Mouse (Mus musculus): ENCODE measurements at regions not wholly inside any gene's neighbourhood (a gene's known extent, or its start where the extent isn't known, plus 50 kb on each side); places are given as distances from the start of the nearest gene placed in this dataset.
A peak's percentile ranks its signal among the peaks of the same experiment; 100 is the strongest.

DNA sequence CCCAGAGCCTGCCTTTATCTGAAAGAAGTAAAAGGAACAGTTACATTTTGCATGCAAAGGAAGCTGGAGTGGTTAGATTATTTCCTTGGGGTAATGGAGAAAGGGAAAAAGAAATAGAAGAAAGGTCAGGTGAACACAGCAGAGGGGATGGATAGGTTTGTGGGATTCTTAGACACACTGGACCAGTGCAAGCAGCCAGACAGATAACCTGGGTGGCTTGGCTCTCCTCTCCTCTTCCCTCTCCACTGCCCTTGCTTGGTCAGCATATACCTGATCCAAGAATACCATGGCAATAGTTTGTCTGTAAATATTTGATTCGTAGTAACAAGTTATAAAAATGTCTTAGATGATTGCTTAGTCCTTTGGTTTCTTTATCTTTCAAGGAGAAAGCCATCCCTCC, 59.9 kb upstream of the Slc30a5 start:
- WGBS = 71% methylated on average over 1 of the region's 1 CpGs
- no peak for TF ChIP-seq CTCF (IDR thresholded peaks at IDR 0.05; ENCODE audit: control insufficient read depth, insufficient read depth, low read length)
- TF ChIP-seq POLR2A (IDR thresholded peaks at IDR 0.05; ENCODE audit: borderline replicate concordance, control insufficient read depth, low read depth, low read length) = no peak
- Histone ChIP-seq H3K4me3 (replicated peaks; ENCODE audit: control insufficient read depth, low read depth, low read length) (no peak overlapping the region), H3K27ac (ENCODE audit: control insufficient read depth, insufficient read depth, low read depth, low read length, poor library complexity) (no peak overlapping the region), H3K4me1 (ENCODE audit: control insufficient read depth, insufficient read depth, low read length) (no peaks in the 10 kb centered on the region)

DNA sequence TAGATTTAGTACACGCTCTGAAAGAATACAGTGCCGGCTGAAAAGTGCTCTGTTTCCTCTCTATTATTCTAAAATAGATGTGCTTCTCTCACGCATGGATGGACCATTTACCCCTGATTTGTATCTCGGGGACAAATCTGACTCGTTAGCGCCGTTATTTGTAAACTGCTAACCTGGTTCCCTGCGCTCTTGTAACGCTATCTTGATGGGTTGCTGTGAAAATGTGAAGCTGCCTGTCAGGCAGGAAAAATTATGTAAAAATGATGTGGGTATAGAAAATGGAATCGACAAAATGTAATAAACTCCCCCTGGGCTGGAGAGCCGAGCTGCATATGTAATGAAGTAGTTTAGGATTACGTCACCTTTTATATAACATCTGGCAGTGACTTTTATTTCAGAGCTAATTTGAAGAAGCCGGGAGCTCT, 59.4 kb upstream of the Slc30a5 start:
- H3K4me3 ChIP-seq (replicated peaks; ENCODE audit: control insufficient read depth, low read depth, low read length) = no peak overlapping the region
- 60% methylated on average over 13 of the region's 13 CpGs for WGBS
- H3K27ac ChIP-seq (ENCODE audit: control insufficient read depth, insufficient read depth, low read depth, low read length, poor library complexity) = no peak overlapping the region
- TF ChIP-seq POLR2A (IDR thresholded peaks at IDR 0.05; ENCODE audit: borderline replicate concordance, control insufficient read depth, low read depth, low read length) (no peak), CTCF (IDR thresholded peaks at IDR 0.05; ENCODE audit: control insufficient read depth, insufficient read depth, low read length) (no peak)
- H3K4me1 ChIP-seq (ENCODE audit: control insufficient read depth, insufficient read depth, low read length) = no peaks in the 10 kb centered on the region

DNA sequence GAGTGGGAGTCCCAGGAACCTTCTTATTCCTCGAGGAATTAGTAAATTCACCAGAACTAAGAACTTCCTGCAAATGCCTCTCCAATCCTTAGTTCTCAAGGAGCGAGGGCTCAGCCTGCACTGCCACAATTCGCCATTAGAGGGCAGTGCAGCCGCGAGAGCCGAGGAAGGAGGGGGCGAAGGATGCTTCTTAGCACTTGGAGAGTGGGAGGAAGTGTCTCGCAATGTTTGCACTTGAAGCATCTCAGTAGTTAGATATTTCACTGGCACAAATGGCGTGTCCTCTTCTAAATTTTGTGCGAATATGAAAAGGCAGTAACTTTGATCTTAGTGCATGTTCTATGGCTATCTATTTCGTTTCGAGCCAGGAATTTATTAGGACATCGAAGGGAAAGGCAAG, 59.0 kb upstream of the Slc30a5 start:
- no peak overlapping the region for H3K27ac ChIP-seq (ENCODE audit: control insufficient read depth, insufficient read depth, low read depth, low read length, poor library complexity)
- 24% methylated on average over 13 of the region's 13 CpGs for WGBS
- H3K4me3 ChIP-seq (replicated peaks; ENCODE audit: control insufficient read depth, low read depth, low read length) = no peak overlapping the region
- TF ChIP-seq POLR2A (IDR thresholded peaks at IDR 0.05; ENCODE audit: borderline replicate concordance, control insufficient read depth, low read depth, low read length) (no peak; the same call in 1 of the 2 replicates), CTCF (IDR thresholded peaks at IDR 0.05; ENCODE audit: control insufficient read depth, insufficient read depth, low read length) (peak; percentile 96)
- no peaks in the 10 kb centered on the region; the same call in 1 of the 2 replicates for H3K4me1 ChIP-seq (ENCODE audit: control insufficient read depth, insufficient read depth, low read length)

DNA sequence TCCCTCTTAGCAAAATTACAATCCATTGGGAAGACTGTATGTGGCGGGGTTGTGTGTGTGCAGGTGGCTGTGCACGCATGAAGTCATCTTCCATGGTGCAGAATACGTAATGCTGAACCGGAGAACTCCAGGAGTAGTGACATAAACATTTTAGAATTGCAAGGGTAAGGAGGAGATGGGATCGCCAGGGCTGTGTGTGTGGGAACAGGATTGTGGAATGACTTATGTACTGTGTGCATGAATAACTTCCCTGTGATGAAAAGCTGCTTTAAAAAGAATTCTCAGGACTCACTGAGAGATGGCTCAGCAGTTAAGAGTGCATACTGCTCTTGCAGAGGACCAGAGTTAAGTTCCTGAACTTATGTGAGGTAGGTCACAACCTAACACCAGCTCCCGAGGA, 57.2 kb upstream of the Slc30a5 start:
- Histone ChIP-seq H3K27ac (ENCODE audit: control insufficient read depth, insufficient read depth, low read depth, low read length, poor library complexity) (no peak overlapping the region), H3K4me1 (ENCODE audit: control insufficient read depth, insufficient read depth, low read length) (no peaks in the 10 kb centered on the region; the same call in 1 of the 2 replicates), H3K4me3 (replicated peaks; ENCODE audit: control insufficient read depth, low read depth, low read length) (no peak overlapping the region)
- TF ChIP-seq CTCF (IDR thresholded peaks at IDR 0.05; ENCODE audit: control insufficient read depth, insufficient read depth, low read length) = no peak
- TF ChIP-seq POLR2A (IDR thresholded peaks at IDR 0.05; ENCODE audit: borderline replicate concordance, control insufficient read depth, low read depth, low read length) = no peak
- WGBS = 82% methylated on average over 6 of the region's 6 CpGs

DNA sequence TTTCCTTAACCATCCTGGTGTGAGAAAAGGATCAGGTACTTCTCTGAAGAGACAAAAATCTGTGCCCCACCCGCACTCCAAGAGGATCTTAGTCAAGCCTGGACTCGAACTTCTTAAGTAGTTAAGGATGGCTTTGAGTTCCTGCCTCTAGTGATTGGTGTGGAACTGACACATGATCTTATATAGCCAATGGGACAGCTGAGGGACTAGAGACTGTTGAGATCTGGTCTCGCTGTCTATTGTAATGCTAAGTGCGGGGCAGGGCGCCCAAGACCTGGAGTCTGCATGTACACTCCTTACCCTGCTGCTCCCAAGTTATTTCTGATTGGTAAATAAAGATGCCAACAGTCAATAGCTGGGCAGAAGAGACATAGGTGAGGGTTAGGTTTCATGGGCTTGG, 55.3 kb upstream of the Slc30a5 start:
- Histone ChIP-seq H3K4me1 (ENCODE audit: control insufficient read depth, insufficient read depth, low read length) (no peaks in the 10 kb centered on the region; the same call in 1 of the 2 replicates), H3K27ac (ENCODE audit: control insufficient read depth, insufficient read depth, low read depth, low read length, poor library complexity) (no peak overlapping the region), H3K4me3 (replicated peaks; ENCODE audit: control insufficient read depth, low read depth, low read length) (no peak overlapping the region)
- TF ChIP-seq CTCF (IDR thresholded peaks at IDR 0.05; ENCODE audit: control insufficient read depth, insufficient read depth, low read length) (no peak), POLR2A (IDR thresholded peaks at IDR 0.05; ENCODE audit: borderline replicate concordance, control insufficient read depth, low read depth, low read length) (no peak)
- 88% methylated on average over 5 of the region's 5 CpGs for WGBS

DNA sequence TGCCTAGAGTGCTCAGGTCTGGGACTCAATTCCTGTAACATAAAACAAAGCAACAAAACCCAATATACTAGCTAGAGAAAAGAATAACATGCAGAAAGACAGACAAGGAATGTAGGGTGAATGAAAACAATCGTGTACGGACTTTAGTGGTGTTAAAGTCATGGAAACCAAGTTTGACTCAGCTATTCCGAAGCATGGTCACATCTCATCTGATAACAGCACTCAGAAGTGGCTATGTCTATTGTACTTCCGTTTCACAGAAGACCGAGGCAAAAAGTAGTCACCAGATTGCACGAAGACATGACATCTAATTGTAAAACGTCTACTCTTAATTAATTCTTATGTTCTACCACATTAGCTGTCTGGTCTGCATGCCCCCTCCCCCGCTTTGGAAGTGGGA, 50.5 kb upstream of the Slc30a5 start:
- TF ChIP-seq CTCF (IDR thresholded peaks at IDR 0.05; ENCODE audit: control insufficient read depth, insufficient read depth, low read length) (no peak), POLR2A (IDR thresholded peaks at IDR 0.05; ENCODE audit: borderline replicate concordance, control insufficient read depth, low read depth, low read length) (no peak)

More for the DNA sequence above, 50.5 kb upstream of the Slc30a5 start:
- Histone ChIP-seq H3K4me1 (ENCODE audit: control insufficient read depth, insufficient read depth, low read length) (no peaks in the 10 kb centered on the region; the same call in 1 of the 2 replicates), H3K27ac (ENCODE audit: control insufficient read depth, insufficient read depth, low read depth, low read length, poor library complexity) (no peak overlapping the region), H3K4me3 (replicated peaks; ENCODE audit: control insufficient read depth, low read depth, low read length) (no peak overlapping the region)
- WGBS = 80% methylated on average over 8 of the region's 8 CpGs
